Mouse (Mus musculus) layer of hippocampus, postnatal 14 days (tissue): Measurements from ENCODE around the gene Spag9. TPM values are rescaled to one million over a fixed set of nuclear protein-coding genes. Genes with fewer than 3 reads are reported as not detected.
A peak's percentile ranks its signal among the peaks of the same experiment; 100 is the strongest.

ENCODE experiments used
- DNase-seq, 2 experiments: peaks; one replicate each; pipeline ENCODE4 v3.0.0; 2021 to 2022; ENCODE audit warnings: low spot score in 2 of 2, mixed read lengths in 1 of 2
- long read RNA-seq, 2 experiments: library from polyadenylated mRNA; stranded (forward); transcript quantifications; one replicate each; pipeline ENCODE4 v2.0.0; 2021
- total RNA-seq, 2 experiments: library from RNA; stranded (reverse); gene quantifications; 2 replicates each; pipeline ENCODE4 v1.2.3; 2021

Gene Spag9
- 100 to 1,000 TPM; 218 to 238 TPM for total RNA-seq
- long read RNA-seq, experiment 1, full-length matches to known transcripts: 2 of 20 reads
- long read RNA-seq, experiment 1, partial matches to known transcripts: 3 of 20 reads
- long read RNA-seq, experiment 1, other reads (novel, unspliced or antisense): 15 of 20 reads
- long read RNA-seq, experiment 2, full-length matches to known transcripts: 2 of 32 reads
- long read RNA-seq, experiment 2, partial matches to known transcripts: 15 of 32 reads
- long read RNA-seq, experiment 2, other reads (novel, unspliced or antisense): 15 of 32 reads

DNA sequence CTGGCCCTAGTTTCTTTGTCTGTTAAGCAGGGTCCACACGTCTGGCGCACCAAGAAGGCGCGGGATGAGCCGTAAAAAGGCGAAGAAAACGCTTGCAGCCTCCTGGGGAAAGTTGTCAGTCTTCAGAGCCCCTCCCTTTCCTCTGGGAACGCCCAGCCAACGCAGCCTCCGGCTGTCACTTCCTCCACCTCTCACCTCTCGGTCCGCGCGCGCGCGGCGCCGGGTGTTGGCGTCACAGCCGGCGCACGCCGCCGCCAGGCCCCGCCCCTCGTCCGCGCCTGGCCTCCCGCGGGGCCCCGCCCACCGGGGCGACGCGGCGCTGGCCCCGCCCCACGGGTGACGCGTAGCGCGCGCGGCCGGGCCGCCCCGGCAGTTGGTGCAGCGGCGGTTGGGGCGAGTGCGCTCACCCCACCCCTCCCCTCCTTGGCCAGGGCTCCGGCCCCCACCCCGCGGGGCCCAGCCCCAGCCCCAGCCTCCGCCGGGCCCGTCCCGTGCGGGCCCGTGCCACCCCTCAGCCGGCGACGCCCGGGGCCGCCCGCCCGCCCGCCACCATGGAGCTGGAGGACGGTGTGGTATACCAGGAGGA lies at the start of gene Spag9:
Gene Spag9 (plus strand): TSS at position 372 of the 586 bp plus-strand sequence.
- peak; percentile 87 to 92 for DNase-seq

- no peak for DNase-seq
Observed at GRCm38 (mm10) chr11:93948887-93949567, 46.9 kb upstream of the Spag9 start.

DNA sequence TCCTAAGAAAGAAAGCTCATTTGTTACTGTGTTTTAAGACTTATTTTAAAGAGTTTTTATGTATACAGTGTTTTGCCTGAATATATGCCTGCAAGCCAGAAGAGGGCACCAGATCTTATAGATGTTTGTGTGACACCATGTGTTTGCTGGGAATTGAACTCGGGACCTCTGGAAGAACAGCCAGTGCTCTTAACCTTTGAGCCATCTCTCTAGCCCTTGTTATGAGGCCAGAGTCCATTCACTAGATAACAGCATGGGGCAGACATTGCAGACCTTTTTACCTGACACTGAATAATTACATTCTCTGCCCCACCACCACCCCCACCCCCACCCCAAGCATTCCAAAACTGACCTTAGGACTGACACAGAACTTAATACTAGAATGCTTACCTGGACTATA lies 45.8 kb upstream of the Spag9 start:
- no peak for DNase-seq

DNA sequence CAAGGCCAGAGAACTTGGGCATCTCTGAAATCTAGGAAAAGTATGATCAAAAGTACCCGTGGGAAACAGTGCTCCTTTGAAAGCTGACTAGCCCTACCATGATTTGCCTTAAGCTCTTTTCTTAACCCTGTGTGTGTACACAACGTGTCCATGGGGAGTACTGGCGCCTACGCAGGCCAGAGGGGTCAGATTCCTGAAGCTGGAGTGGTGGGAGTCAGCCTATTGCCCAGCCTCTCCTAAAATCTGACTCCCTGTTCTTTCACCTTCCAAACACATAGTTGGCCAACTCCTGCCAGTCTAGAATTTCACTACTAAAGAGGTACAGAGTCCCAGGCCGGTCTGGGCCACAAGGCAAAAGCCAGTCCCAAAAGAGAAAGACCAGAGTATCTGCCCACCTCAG lies 43.5 kb upstream of the Spag9 start:
- no peak for DNase-seq

- no peak for DNase-seq
Observed at GRCm38 (mm10) chr11:93954738-93955255, 41.1 kb upstream of the Spag9 start.

- DNase-seq: peak; percentile 86 to 91
Observed at GRCm38 (mm10) chr11:93955256-93956150, 40.4 kb upstream of the Spag9 start.

GRCm38 (mm10) chr11:93956159-93956558 lies 39.7 kb upstream of the Spag9 start, which contains the start of gene Nme2:
Gene Nme2, minus strand, starts transcription at chr11:93956259.
- no peak for DNase-seq

DNA sequence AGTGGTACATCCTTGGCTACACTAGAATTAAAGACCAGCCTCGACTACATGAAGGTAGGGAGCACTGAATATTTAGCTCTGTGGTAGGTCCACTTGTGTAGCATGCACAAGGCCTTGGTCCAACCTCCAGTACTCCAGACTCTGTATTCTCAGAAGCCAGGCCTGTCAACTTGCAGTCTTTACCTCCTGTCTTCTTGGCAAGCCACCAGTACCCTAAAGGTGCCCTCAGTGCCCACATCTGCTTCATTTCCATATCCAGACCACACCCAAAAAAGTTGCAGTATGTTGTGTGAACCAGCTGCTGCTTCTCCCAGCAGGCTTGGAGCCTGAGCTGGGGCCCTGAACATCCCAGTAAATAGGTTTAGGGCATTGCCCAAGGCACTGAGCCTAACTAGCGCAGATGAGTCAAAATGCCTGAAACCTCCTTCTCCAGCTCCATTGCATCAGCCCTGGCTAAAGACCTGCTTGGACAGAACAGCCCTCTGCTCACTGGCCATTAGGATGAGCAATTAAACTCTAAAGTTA lies 38.8 kb upstream of the Spag9 start:
- DNase-seq: no peak

GRCm38 (mm10) chr11:93957746-93958145 lies 38.1 kb upstream of the Spag9 start:
- DNase-seq: no peak

GRCm38 (mm10) chr11:93961482-93961881 lies 34.4 kb upstream of the Spag9 start:
- no peak for DNase-seq

GRCm38 (mm10) chr11:93963013-93963412 lies 32.9 kb upstream of the Spag9 start:
- no peak for DNase-seq

- no peak for DNase-seq
Observed at GRCm38 (mm10) chr11:93965391-93965790, 30.5 kb upstream of the Spag9 start.

GRCm38 (mm10) chr11:93967381-93967780 lies 28.5 kb upstream of the Spag9 start:
- no peak for DNase-seq

GRCm38 (mm10) chr11:93968005-93968847 lies 27.7 kb upstream of the Spag9 start, which contains the start of the genes Gm20390 and Nme1:
Gene Gm20390, minus strand, starts transcription at chr11:93968293.
Gene Nme1, minus strand, starts transcription at chr11:93968521.
- DNase-seq: peak; percentile 98 to 99

- DNase-seq: no peak
Observed at GRCm38 (mm10) chr11:93968848-93969128, 27.1 kb upstream of the Spag9 start.

- DNase-seq: no peak
Observed at GRCm38 (mm10) chr11:93969171-93969570, 26.7 kb upstream of the Spag9 start.

DNA sequence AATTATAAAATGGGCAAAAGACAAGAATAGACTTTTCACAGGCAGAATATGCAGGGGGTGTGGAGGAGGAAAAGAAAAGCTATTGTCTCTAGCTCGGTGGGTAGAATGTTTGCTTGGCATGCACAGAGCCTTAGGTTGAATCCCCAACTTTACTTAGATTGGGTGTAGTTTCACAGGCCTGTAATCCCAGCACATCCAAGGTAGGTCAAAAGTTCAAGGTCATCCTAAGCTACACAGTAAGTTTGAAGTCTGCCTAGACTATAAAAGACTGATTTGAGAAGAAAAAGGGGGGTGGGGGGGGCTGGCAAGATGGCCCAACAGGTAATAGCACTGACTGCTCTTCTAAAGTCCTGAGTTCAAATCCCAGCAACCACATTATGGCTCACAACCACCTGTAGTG lies 26.1 kb upstream of the Spag9 start:
- no peak for DNase-seq

- no peak for DNase-seq
Observed at GRCm38 (mm10) chr11:93972951-93973350, 22.9 kb upstream of the Spag9 start.

DNA sequence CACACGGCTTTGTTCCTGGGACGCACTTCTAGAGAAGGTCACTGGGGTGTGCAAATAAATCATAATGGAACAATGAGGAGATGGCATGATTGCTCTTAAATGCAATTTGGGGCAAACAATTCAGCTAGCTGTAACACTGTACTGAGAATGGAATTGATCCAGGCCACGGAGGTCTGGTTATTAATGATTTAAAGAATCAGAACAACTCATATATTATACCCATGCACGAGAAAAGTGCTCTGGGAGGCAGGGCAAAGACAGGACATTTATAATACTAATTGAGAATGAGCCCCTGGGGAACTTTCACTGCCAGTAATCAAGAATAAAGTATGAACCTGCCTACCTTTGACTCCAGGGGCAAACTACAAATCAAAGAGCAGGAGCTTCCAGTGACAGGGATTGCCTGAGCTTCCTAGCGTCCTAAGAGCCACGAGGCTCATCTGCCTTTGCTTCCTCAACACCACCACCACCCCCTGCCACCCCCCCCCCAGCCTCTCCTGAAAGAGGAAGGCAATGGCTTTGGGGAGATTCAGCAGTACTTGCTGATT lies 16.3 kb upstream of the Spag9 start:
- DNase-seq: no peak

- DNase-seq: no peak
Observed at GRCm38 (mm10) chr11:93984619-93985018, 11.3 kb upstream of the Spag9 start.
